Mouse (Mus musculus) gastrocnemius, adult 18-20 months (tissue): ENCODE data around the gene Dlx3. TPM values are rescaled to one million over a fixed set of nuclear protein-coding genes. Genes with fewer than 3 reads are reported as not detected.
A peak's percentile ranks its signal among the peaks of the same experiment; 100 is the strongest.

ENCODE experiments used
- DNase-seq: peaks from one replicate; pipeline ENCODE4 v3.0.0; 2021; ENCODE audit warnings: low spot score
- total RNA-seq, 2 experiments: library from RNA; stranded (reverse); gene quantifications; 2 replicates each; pipeline ENCODE4 v1.2.3; 2021

The Dlx3 gene
- total RNA-seq, 2 experiments from 2014 or later = not detected

DNA sequence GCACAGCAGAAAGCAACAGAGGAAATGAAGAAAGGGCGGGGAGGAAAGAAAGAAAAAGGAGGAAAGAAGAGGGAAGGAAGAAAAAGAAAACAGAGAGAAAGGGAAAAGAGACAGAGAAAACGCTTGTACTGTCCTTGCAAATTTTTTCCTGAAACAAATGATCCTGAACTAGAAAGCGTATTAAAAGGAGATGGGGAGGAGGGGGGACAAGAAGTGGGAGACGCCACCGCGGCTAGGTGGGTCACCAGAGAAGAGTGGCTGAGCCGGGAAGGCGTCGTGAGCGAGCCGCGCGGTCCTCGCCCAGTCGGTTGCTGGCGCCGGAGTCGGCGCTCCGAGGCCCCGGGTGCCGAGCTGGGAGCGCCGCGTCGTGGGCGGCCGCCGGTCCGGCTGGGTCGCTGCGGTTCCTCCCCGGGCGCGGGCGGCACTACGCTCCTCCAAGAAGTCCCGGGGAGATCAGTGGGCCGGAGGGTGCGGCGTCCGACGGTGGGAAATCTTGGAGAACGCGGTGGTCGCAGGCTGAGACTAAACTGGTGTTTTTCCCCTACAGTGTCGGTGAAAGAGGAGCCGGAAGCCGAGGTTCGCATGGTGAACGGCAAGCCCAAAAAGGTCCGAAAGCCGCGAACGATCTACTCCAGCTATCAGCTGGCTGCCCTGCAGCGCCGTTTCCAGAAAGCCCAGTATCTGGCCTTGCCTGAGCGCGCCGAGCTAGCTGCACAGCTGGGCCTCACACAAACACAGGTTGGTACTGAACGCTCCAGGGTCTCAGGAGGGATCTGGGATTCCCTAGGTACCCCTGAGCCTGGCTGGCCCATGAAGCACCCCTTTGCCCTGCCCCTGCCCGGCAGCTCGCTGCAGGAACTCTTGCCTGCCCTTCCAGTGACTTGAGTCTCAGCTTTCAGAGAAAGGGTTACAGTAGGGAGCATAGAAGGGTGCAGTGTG, 1.5 kb downstream of the Dlx3 start:
- no peak for DNase-seq

DNA sequence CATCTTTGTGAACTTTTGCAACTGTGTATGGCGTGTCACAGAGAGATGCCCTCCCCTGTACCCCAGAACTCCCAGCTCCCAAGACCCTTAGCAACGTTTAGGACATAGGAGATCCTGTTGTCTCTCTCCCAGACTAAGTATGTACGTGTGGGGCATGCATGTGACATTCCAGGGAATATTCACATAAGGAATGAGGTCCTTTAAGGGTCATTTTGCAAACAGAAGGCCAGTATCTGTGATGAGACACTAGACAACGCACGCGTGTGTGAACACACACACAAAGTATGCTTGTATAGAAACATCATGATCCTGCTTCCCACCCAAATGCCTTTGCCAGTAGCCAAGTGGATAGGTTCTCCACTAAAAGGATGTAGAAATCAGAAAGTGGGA, 2.2 kb downstream of the Dlx3 start:
- no peak for DNase-seq

DNA sequence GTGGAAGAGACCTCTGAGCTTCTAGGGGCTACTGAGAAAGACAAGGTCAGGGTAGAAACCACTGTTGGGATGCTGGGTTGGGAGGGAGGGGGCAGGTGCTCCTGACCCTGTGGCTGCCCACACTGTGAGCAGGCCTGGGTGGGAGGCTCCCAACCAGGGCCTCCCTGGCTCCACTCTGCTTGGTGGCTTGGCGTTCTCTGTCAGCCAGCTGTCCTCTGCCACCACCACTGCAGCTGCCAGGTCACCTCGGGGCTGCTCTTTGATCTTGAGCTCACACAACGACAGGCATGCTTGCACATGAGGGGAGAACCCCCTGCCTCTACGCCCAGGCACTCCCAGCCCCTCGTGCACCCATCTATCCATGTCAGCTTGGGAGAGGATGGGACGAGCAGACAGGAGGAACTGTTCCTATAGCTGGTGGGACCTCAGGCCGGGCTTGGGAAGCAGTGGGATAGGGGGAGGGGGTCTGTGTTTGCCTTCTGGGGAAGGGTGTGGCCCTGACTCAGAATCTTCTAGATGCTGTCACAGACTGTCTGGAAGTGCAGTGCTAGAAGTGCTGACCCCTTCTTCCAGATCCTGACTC, 5.5 kb downstream of the Dlx3 start:
- DNase-seq = no peak

DNA sequence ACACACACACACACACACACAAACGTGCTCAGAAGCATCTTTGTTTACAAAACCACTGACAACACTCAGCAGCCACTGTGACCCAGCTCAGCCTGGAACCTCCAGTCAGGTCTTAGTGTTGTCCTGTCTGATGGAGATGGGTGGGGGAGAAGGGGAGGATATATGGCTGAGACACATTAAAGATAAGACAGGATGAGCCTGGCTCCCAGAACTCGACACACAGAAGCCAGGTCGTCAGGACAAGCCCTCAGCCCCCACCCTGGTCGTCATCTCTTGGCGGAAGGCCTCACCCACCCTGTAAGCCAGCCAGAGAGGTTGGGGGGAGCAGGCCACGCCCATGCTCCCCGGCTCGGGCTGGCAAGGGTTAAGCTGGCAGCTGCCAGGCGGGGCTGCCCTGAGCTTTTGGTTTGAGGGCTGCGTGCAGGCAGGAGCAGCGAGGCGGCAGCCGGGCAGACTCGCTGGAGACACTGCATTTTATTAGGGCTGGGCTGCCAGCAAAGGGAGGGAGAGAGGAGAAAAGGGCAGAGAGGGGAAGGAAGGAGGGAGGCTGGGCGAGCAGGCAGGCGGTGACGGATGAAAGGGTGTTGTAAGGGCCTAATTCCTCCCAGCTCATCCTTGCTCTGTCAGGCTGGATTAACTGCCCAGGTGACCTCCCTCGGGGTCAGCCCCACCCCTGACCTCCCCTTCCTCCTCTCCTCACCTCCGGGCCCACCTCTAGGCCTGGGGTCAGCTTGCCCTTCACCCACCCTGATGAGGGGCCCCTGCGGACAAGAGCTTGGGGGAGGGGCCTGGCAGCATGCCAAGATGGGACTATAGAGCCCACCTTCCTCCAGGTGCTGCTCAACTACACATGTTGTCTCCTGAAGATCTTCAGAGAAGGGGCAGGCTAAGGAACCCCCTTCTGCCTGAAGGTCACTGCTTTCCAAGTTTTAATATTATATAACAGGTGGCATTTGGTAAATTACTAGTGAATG, 6.6 kb downstream of the Dlx3 start:
- no peak for DNase-seq

DNA sequence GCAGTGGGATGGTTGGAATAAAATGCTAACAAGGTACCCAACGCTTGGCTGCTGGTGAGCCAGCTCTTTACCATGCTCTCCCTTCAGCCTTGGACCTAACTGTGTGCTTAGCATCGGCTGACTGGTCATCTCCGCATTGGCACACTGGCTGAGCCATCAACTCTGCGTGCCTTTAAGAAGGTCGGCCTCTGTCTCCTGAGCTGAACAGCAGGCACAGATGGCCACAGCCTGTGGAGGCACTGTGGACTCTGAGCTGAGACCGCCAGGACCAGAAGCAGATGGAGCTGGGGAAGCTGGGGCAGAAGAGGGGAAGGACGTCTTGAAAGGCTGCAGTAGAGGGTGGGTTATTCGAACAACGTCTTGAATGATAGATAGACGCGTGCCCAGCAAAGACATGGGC, 8.4 kb downstream of the Dlx3 start:
- no peak for DNase-seq

DNA sequence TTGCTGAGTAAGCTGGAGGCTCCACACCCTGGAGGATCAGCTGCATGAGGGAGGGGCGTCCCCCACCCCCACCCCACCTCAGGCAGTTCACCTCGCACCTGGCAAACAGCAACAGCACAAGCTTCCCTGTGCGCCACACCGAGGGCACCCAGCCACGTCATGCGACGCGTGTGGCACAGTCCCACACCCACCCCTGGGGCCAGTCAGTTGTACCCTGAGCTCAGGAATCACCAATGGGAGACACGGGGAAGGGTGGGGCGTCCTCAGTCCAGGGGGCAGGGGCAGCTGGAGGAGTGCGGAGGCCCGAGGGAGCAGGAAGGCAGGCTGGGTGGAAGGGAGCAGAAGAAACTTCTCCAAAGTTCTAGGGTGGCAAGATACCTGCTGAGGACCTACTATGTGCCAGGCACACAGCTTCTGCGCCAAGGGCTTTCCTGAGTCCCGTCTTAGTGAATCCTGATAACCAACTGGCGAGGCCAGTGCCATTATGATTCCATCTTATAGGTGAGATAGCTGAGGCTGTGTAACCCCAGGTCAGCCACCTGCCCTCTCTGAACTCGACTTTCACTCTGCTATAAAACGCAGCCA, 10.8 kb downstream of the Dlx3 start:
- DNase-seq = no peak

DNA sequence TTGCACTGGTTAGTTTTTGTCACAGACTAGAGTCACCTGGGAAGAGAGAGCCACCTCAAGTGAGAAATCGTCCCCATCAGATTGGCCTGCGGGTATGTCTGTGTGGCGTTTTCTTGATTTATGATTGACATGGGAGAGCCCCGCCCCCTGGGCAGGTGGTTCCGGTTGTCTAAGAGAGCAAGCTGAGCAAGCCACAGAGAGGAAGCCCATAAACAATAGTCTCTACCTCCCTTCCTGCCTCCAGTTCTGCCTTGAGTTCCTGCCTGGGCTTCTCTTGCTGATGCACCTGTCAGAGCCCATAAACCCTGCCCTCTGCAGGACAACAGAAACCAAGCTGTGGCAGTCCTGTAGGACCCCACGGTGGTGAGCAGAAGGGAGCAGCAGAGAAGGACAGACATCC, 13.4 kb downstream of the Dlx3 start:
- DNase-seq = no peak

DNA sequence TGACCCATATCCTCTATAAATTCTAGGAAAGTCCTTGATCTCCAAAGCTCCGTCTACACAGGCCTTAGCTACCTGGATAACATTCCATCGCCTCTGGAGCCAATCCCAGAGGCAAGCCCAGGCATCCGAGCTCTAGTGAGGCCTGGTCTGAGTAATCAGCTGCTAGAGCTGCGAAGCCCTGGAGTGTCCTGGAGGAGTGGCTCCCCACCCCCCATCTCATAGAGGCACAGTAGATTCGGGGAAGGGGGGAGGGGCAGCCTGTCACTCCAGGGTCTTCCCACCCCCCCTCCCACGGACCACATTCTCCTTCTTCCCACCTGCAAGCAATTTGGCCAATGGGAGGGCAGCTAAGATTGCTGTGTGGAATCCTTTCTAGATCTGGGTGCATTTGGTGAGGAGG, 17.4 kb downstream of the Dlx3 start:
- DNase-seq = no peak

DNA sequence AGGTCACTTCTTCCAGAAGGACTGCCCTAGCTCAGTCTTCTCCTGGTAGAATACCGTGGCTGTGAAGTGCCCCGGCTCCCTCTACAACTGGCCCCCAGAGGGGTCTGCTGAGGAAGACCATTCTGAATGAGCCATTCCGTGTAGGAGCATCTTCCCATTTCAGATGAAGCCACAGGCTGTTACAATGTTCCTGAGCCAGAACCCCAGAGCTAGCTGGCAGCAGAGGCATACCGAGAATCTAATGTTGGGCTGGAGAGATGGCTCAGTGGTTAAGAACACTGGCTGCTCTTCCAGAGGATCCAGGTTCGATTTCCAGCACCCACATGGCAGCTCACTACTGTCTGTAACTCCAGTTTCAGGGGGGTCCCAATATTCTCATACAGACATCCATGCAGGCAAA, 20.0 kb downstream of the Dlx3 start:
- no peak for DNase-seq

DNA sequence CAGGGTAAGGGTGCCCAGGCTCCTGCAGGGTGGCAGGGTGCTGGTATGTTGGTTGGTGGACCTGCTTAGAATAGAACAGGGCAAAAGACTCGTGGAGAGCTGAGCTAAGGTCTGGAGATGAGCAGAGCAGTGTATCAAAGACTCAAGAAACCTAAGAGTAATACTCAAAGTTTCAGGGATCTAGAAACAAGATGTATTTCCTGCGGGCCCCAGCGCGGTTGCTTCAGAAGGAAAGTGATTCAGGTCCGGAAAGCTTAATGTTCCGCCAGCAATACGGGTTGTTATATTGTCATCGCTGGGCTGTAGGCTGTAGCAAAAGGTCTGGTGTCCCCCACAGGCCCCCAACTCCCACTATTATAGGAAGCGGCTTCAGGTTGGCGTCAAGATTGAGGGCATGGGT, 22.3 kb downstream of the Dlx3 start:
- DNase-seq = no peak

DNA sequence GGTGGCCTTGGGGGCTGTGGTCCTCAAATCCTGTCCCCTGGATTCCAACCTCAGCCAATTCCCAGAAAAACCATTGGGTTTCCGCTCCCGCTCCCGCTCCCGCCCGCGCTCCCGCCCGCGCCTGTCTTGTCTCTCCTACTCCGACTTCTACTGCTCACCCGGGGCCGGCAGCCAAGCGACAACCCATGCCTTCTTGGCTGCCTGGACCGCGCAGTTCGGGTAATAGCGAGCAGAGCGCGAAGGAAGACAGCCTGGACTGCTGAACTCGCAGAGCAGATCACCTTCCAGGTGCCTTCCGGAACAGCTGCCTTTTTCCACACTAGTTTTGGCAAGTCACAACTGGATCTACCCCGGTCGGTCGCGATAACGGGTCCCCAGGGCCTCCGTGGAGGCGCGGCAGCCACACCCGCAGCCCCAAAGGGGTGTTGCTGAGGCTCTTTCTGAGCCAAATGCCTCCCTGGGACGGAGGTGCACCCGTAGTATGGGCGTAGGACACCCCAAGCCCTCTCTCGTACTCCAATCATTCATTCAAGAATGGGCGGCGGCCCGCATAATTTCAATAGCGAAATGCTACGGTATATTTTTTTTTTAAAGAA, 23.2 kb downstream of the Dlx3 start:
- DNase-seq = peak; percentile 25

DNA sequence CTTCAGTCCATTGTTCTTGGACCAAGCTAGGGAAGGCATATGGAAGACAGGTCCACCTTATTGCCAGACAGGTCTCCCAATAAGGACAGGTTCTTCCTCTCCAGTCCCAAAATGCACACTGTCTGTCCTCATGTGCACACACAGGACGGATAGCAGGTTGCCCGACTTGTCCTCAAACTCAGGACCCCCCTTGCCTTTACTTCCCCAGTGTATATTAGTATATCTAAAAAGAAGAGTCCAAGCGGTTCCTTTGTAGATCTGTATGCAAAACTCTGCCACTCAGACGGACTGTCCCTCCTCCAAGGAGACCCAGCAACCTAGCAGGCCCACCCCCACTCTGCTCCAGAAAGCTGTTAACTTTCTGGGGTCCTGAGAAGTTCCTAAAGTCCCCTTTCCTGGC, 23.7 kb downstream of the Dlx3 start:
- no peak for DNase-seq

DNA sequence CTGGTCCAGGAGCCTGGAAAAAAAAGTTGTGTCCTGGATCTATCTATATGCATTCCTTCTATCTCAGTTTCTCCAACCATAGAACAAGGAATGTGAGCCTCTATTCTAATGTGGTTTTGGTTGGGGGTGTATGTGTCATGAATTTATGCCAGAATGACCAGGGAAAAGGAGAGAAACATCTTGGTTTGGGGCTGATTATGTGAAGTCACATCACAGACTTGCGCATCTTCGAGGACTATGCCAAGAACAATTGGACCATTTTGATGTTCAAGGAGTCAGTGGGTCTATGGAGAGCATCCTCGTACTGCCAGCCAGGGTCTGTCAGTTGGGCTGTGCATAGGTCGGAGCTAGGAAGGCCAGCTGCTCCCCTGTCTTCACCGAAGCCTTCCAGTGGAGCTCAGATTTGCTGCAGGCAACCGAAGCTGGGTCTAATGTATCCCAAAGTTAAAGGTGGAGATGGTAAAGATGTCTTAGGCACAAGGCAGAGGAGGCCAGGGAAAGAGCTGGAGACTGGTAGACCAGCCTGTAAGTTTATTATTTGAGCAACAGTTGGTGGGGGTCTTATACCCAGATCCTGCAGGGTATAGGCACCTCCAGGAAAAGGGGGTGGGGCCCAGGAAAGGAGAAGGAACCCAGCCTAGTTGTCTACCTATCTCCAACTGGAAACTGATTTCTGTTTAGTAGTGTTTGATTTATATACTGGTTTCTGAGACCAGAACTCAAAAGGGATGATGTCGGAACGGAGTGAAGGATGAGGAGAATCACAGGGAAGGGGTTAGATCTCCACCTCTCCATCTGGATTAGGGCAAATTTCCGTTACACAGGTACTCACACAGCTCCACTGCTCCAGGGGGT, 24.4 kb downstream of the Dlx3 start:
- no peak for DNase-seq

DNA sequence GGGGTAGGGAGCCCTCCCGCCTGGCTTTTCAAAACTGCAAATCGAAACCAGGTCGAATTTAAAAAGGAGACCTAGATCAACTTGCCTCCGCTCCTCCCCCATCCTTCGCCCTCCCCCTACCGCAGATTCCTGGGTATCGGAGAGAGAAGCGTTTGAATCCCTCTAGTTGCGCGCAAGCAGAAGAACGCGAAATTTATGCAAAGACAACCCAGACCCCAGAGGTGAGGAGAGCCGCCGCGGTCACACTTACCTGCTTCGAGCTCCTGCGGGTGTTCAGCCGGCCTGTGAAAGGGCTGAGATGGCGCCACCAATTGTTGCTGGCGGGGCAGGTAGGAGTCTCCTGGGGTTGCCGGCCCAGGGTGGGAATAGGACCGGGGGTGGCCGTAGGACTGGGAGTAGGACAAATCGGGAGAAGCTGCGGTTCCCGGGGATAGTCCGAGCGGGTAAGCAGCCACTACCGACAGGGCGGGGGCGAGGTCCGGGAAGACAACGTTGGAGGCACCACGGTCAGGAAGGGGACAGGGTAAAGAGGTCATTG, 25.1 kb downstream of the Dlx3 start:
- no peak for DNase-seq

DNA sequence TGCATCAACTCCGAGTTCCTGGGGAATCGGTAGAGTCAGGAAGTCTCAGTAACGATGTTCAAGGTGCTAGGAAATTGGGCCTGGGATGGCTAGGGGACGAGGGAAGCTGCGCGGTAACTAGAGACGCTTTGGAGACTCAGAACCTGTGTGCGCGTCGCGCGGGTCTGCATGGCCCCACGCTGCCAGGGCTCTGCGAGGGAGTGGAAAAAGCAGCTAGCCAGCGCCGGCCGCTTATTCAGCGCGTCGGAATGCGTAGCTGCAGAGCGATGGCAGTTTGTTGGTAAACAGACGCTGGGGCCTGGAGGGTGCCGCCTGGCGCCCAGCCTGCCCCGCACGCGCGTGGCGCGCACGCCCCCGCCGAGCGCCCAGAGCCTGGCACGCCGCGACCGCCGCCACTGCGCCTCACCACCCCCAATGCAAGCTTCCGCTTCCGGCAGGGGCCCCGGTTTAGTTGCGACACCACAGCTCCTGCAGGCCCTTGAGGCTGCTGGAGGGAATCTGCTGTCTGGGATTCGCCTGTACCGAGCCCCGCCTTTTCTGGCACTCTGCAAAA, 26.0 kb downstream of the Dlx3 start, which contains the start of gene Dlx4:
Gene Dlx4 (minus strand): TSS at position 413 of the 553 bp plus-strand sequence.
- peak; percentile 33 for DNase-seq

DNA sequence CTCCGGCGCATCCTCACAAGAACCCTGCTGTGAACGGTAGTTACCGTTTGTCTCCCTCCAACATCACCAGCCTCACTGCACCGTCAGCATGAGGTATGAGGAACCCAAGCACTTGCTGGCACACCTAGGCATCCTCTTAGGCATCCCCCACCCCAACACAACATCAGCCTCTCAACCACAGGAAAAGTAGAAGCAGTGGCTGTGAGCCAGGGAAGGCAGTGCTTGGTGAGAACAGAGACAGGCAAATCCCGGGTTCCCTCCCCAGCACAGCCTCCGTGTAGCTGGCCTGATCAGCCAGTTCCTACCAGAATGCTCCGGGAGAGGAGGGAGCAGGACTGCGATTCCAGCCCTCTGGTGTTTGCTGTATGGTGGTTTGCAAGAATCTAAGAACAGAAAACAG, 28.8 kb downstream of the Dlx3 start:
- no peak for DNase-seq

DNA sequence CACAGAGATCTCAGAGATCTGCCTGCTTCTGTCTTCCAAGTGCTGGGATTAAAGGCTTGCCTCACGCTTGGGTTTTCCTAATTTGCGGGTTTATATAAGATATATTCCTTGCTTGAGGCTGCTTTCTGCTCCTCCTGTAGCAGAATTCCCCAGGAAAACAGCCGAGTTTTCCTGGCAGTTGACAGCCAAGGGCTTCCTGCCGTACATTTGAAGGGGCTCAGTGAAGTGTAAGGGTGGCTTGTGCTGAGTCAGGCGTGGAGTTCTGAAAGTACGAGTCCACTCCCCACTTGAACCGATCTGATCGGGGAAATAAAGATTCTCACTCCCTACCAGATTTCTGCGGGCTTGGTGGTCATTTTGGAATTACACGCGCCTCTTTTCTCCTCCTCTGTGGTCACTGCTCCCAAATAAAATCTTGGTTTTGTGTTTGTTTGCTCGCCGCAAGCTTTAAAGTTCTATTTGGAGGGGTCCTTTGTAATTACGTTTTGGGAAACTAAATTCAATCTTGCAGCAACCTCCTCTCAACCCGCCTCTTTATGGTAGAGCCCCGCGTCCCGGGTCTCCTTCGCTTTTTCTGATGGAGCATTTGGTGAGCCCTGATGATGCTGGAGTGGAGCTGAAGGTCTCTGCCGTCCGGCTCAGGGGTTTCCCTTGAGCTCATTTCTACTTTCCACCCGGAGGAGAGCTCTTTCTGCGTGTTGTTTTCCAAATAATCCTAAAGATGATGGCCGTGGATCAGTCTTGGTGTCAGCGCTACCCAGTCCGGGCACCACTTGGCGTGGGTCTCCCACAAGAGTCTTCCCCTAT, 29.7 kb downstream of the Dlx3 start:
- no peak for DNase-seq

DNA sequence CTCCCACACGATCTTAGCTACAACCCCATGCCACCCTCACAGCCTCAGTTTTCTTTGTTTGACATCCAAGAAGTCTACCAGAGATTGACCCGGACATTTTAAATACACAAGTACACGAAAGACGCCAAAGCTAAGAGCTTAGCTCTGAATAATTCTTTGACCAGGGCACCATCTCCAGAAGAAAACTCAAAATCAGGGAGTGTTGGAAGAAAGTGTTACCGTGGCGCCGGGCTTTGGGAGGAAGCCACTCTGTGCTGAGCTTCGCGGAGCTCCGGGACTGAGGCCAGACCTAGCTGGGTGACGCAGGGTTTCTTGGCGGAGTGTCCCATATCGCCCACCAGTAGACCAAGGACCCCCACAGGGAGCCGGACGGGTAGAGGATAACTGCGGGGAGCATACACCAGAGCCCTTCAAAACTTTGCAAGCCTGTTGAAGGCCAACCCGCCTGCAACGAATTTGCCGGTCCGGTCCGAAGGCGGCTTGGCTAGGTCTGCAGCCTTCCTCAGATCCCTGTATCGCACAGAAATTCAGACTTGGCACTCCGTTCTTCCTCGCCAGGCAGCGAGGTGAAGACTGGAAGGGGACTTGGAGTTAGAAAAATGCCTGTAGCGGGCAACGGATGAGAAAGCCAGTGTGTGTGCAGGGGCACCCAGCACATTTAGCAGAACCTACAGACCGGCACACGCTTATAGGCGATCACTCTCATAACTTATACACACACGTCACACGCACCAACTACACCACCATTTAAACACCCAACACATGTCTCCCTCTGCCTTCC, 30.5 kb downstream of the Dlx3 start:
- no peak for DNase-seq
